Mouse (Mus musculus): ENCODE results near the gene Bet1l. TPM values are rescaled to one million over a fixed set of nuclear protein-coding genes. Genes with fewer than 3 reads are reported as not detected.

Gene Bet1l
- polyA plus RNA-seq, 1 experiment from 2014 or later: 30.7 TPM

DNA sequence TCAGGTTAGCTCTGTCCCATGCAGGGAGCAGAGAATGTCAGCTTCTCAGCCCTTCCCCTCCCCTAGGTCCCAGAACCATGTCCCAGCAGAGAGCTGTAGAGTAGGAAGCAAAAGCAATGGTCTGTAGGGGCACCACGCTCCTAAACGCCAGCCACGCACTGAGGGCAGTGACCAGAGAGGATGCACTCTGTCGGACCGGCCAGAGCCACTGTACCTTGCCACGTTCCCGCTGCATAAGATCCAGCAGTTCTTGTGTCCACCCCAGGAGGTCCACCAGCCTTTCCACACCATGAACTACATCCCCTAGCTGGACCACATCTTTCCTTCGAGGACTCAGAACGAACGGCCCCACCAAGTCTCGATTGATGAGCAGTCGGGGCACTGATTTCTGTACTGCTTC, 7.4 kb upstream of the Bet1l start:
- WGBS (ENCODE audit: insufficient replicate concordance): 89% methylated on average over 12 of the region's 12 CpGs
- H3K27me3 ChIP-seq (ENCODE audit: insufficient read depth, low read length): no peaks in the 10 kb centered on the region
- no peak for DNase-seq
- H3K27ac ChIP-seq (ENCODE audit: low read depth): no peak overlapping the region
- no peak for ATAC-seq
- peaks cover 70% of the 10 kb centered on the region for H3K36me3 ChIP-seq (replicated peaks; ENCODE audit: insufficient read depth, low read length)
- no peaks in the 10 kb centered on the region for H3K4me1 ChIP-seq (ENCODE audit: insufficient read depth)
- H3K9ac ChIP-seq (replicated peaks): no peak overlapping the region
- no peak overlapping the region for H3K4me3 ChIP-seq (ENCODE audit: low read depth, low read length)
- TF ChIP-seq CTCF (IDR thresholded peaks at IDR 0.05; ENCODE audit: low read depth): no peak
- no peak for TF ChIP-seq EP300 (IDR thresholded peaks at IDR 0.05; ENCODE audit: low read depth)
- no peaks in the 10 kb centered on the region for H3K9me3 ChIP-seq (ENCODE audit: low read length)
- no peak overlapping the region for H3K4me2 ChIP-seq (ENCODE audit: low read depth, low read length)

DNA sequence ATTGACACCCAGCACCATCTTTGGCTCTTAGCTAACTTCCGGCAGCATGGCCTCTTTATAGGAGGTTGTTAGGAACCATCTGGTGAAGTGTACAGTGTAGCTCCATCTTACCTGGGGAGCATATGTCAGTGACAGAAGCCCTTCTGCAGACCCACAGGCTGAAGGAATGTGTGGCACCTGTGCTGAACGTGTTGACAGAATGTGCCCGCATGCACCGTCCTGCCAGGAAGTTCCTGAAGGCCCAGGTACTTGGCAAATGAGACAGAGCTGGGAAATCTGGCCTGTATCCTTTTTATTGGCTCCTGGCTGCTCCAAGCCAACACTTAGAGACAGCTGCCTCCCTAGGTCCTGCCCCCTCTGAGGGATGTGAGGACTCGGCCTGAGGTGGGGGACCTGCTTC, 3.4 kb upstream of the Bet1l start:
- no peak overlapping the region for H3K27ac ChIP-seq (ENCODE audit: low read depth)
- ATAC-seq (no peak), DNase-seq (no peak)
- no peak overlapping the region for H3K4me2 ChIP-seq (ENCODE audit: low read depth, low read length)
- H3K4me3 ChIP-seq (ENCODE audit: low read depth, low read length): no peak overlapping the region
- peaks cover 12% of the 10 kb centered on the region for H3K4me1 ChIP-seq (ENCODE audit: insufficient read depth)
- no peaks in the 10 kb centered on the region for H3K27me3 ChIP-seq (ENCODE audit: insufficient read depth, low read length)
- H3K9ac ChIP-seq (replicated peaks): no peak overlapping the region
- TF ChIP-seq CTCF (IDR thresholded peaks at IDR 0.05; ENCODE audit: low read depth) (no peak), EP300 (IDR thresholded peaks at IDR 0.05; ENCODE audit: low read depth) (no peak)
- peaks cover 61% of the 10 kb centered on the region for H3K36me3 ChIP-seq (replicated peaks; ENCODE audit: insufficient read depth, low read length)
- H3K9me3 ChIP-seq (ENCODE audit: low read length): no peaks in the 10 kb centered on the region
- WGBS (ENCODE audit: insufficient replicate concordance): 82% methylated on average over 5 of the region's 5 CpGs

DNA sequence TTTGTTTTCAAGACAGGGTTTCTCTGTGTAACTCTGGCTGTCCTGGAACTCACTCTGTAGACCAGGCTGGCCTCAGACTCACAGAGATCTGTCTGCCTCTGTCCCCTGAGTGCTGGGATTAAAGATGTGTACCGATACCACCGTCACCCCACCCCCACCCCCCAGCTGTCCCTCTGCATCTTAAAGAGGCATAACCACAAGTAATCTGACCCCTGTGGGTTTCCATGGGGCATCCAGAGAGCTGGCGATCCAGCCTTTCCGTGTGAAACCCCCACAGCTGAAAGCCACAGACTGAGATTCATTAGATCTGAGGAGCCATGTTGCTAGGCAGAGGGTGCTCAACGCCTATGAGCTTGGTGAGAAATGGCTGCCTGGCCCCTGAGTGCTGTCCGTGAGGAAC, 2.6 kb upstream of the Bet1l start:
- H3K4me3 ChIP-seq (ENCODE audit: low read depth, low read length): no peak overlapping the region
- no peak overlapping the region for H3K27ac ChIP-seq (ENCODE audit: low read depth)
- no peaks in the 10 kb centered on the region for H3K27me3 ChIP-seq (ENCODE audit: insufficient read depth, low read length)
- no peak overlapping the region for H3K9ac ChIP-seq (replicated peaks)
- H3K36me3 ChIP-seq (replicated peaks; ENCODE audit: insufficient read depth, low read length): peaks cover 60% of the 10 kb centered on the region
- H3K4me2 ChIP-seq (ENCODE audit: low read depth, low read length): no peak overlapping the region
- no peak for TF ChIP-seq CTCF (IDR thresholded peaks at IDR 0.05; ENCODE audit: low read depth)
- TF ChIP-seq EP300 (IDR thresholded peaks at IDR 0.05; ENCODE audit: low read depth): no peak
- ATAC-seq (no peak), DNase-seq (no peak)
- peaks cover 16% of the 10 kb centered on the region for H3K4me1 ChIP-seq (ENCODE audit: insufficient read depth)
- 78% methylated on average over 6 of the region's 6 CpGs for WGBS (ENCODE audit: insufficient replicate concordance)
- no peaks in the 10 kb centered on the region for H3K9me3 ChIP-seq (ENCODE audit: low read length)

DNA sequence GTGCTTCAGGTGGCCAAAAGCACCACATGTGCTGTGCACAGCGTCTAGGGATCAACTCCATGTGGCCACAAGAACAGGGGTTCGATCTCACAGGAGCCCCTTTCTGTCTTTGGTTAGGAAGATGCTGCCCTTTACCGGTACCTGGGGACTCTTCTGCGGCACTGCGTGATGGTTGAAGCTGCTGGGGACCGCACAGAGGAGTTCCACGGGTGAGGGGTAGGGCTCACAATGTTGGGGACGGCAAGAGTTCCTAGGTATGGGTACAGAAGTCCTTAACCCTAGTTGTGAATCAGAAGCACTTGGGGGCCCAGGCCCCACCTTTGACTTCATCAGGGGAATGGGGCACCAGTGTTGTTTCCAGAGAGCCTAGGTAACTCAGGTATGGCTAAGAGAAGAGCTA, 1.4 kb upstream of the Bet1l start:
- Histone ChIP-seq H3K9ac (replicated peaks) (peak overlapping the region; percentile 90; the same call in 1 of the 2 replicates), H3K9me3 (ENCODE audit: low read length) (no peaks in the 10 kb centered on the region), H3K27me3 (ENCODE audit: insufficient read depth, low read length) (no peaks in the 10 kb centered on the region), H3K27ac (ENCODE audit: low read depth) (no peak overlapping the region), H3K4me1 (ENCODE audit: insufficient read depth) (peaks cover 25% of the 10 kb centered on the region), H3K4me2 (ENCODE audit: low read depth, low read length) (peak overlapping the region; percentile 85), H3K36me3 (replicated peaks; ENCODE audit: insufficient read depth, low read length) (peaks cover 63% of the 10 kb centered on the region), H3K4me3 (ENCODE audit: low read depth, low read length) (no peak overlapping the region)
- ATAC-seq (no peak), DNase-seq (no peak)
- no peak for TF ChIP-seq CTCF (IDR thresholded peaks at IDR 0.05; ENCODE audit: low read depth)
- no peak for TF ChIP-seq EP300 (IDR thresholded peaks at IDR 0.05; ENCODE audit: low read depth)
- 84% methylated on average over 8 of the region's 8 CpGs for WGBS (ENCODE audit: insufficient replicate concordance)

DNA sequence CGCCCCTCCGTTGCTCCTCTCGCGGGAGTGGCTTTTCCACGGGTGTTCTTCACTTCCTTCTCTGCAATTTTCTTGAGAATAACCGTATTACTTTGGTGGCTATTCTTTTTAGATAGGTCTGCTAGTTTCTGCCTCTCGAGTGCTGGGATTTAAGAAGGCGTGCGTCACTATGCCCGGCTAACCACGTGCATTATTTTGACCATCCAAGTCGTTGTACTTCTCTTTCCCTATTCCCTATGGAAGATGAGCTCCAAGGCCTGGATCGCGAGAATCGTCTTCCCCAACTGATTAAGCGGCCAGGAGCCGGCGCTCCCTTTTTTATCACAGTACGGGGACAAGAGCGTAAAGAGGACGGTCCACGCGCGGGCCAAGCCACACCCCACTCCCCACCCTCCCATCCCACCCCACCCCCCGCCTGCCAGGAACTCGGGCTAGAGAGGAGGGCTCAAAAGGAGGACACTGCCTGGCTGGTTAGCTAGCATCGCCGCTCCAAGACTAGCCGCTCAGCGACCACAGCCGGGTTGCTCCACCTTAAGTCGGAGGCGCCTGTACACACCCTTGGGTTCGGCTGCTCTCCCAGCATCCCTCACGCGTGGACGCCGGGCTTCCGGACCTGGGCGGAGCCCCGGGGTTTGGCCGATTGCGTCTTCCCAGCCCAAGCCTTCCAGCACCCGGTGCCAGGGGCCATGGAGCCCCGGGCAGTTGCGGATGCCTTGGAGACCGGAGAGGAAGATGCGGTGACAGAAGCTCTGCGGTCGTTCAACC, 410 bp downstream of the Bet1l start, which contains the start of gene Ric8a:
Ric8a (plus strand) TSS at position 173 of the 765 bp plus-strand sequence.
- DNase-seq (peak; percentile 92), ATAC-seq (peak; percentile 71)
- 1% methylated on average over 50 of the region's 50 CpGs for WGBS (ENCODE audit: insufficient replicate concordance)
- peak within 1 kb of the TSS; percentile 80 for H3K4me3 ChIP-seq (ENCODE audit: low read depth, low read length)
- peaks cover 53% of the 10 kb centered on the region for H3K36me3 ChIP-seq (replicated peaks; ENCODE audit: insufficient read depth, low read length)
- no peak for TF ChIP-seq CTCF (IDR thresholded peaks at IDR 0.05; ENCODE audit: low read depth)
- H3K27me3 ChIP-seq (ENCODE audit: insufficient read depth, low read length): no peaks in the 10 kb centered on the region
- H3K27ac ChIP-seq (ENCODE audit: low read depth): peak within 1 kb of the TSS; percentile 99
- H3K9ac ChIP-seq (replicated peaks): peak within 1 kb of the TSS; percentile 90
- no peaks in the 10 kb centered on the region for H3K9me3 ChIP-seq (ENCODE audit: low read length)
- H3K4me2 ChIP-seq (ENCODE audit: low read depth, low read length): peak within 1 kb of the TSS; percentile 85
- peaks cover 34% of the 10 kb centered on the region for H3K4me1 ChIP-seq (ENCODE audit: insufficient read depth)

DNA sequence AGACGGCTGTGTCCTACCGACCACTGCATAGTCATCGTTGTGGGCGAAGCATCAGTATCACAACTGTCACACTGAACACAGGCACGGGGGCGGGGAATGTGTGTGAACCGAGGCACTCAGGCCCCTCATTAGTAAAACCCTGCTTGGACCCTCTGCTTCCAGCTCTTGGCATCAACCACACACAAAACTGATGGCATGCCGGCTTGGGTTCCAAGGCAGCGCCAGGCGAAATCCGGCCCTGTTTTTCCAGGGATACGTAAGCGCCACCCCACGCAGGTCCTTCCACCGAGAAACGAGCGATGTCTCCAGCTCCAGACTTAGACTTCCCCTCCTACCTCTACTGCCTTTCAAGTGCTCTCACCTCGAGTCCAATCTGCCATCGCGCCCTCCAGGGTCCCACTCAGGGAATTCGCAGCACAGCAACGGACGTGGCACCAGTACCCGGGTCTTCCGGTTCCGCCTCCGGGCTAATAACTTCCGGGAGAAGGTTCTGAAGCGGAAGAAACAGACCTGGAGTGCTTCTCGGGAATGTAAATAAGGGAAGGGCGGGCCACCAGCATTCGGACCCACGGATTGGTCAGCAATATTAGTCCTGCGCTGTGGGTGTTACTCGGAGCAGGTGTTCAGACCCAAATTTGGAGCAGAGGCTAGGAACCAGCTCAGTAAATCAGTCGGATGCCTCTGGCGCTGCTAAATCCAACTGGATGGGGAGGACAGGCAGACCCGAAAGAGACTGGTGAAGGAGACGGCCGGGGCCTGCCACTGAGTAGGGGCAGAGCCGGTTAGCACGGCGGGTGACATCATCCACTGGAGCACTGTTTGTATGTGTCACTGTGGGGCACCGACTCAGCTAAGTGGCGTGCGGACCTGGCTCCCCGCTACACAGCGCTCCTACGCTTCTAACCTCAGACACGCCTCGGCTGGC, 1.3 kb downstream of the Bet1l start, which contains the start of gene Gm45785:
Gm45785 (minus strand) TSS at position 472 of the 925 bp plus-strand sequence.
- peak; percentile 79 for ATAC-seq
- TF ChIP-seq CTCF (IDR thresholded peaks at IDR 0.05; ENCODE audit: low read depth) (peak; percentile 12; the same call in 1 of the 2 replicates), EP300 (IDR thresholded peaks at IDR 0.05; ENCODE audit: low read depth) (peak; percentile 57; the same call in 1 of the 2 replicates)
- Histone ChIP-seq H3K36me3 (replicated peaks; ENCODE audit: insufficient read depth, low read length) (peaks cover 48% of the 10 kb centered on the region), H3K9ac (replicated peaks) (peak within 1 kb of the TSS; percentile 90), H3K27me3 (ENCODE audit: insufficient read depth, low read length) (no peaks in the 10 kb centered on the region), H3K9me3 (ENCODE audit: low read length) (no peaks in the 10 kb centered on the region), H3K4me2 (ENCODE audit: low read depth, low read length) (peak within 1 kb of the TSS; percentile 85), H3K27ac (ENCODE audit: low read depth) (peak within 1 kb of the TSS; percentile 99), H3K4me1 (ENCODE audit: insufficient read depth) (peaks cover 34% of the 10 kb centered on the region), H3K4me3 (ENCODE audit: low read depth, low read length) (peak within 1 kb of the TSS; percentile 80)
- DNase-seq: peak; percentile 88
- under 1% methylated on average over 51 of the region's 51 CpGs for WGBS (ENCODE audit: insufficient replicate concordance)
